Mouse (Mus musculus) embryonic fibroblast, embryonic 13.5 days (primary cell): ENCODE measurements around the gene Ice2. TPM values are rescaled to one million over a fixed set of nuclear protein-coding genes. Genes with fewer than 3 reads are reported as not detected.

Experiments used
- H3K27ac ChIP-seq: 2 replicates; pipeline ENCODE4 v1.5.1; 2012; ENCODE audit warnings: low read length, control low read depth, inconsistent platforms; ENCODE audit not compliant: insufficient read depth
- H3K4me1 ChIP-seq: 2 replicates; pipeline ENCODE4 v1.6.1; 2011; ENCODE audit warnings: low read length; ENCODE audit not compliant: control insufficient read depth, insufficient read depth
- H3K4me3 ChIP-seq: 2 replicates; pipeline ENCODE4 v1.5.1; 2011; ENCODE audit warnings: mild to moderate bottlenecking, control low read depth, low read length; ENCODE audit not compliant: insufficient read depth
- CTCF ChIP-seq: IDR thresholded peaks from 2 replicates; pipeline ENCODE4 v1.5.1; 2011; ENCODE audit warnings: mild to moderate bottlenecking, control low read depth, low read length, moderate library complexity, borderline replicate concordance; ENCODE audit not compliant: insufficient read depth
- POLR2A ChIP-seq: IDR thresholded peaks from 2 replicates; pipeline ENCODE4 v1.6.1; 2011; ENCODE audit warnings: low read depth, mild to moderate bottlenecking, control low read depth, low read length, moderate library complexity
- polyA plus RNA-seq: library from polyadenylated mRNA; stranded (reverse); fragments of >200 nt; gene quantifications from 2 replicates; pipeline ENCODE4 v1.2.4, GENCODE M21; 2011; ENCODE audit warnings: low read depth; ENCODE audit not compliant: missing spikeins, insufficient read length

Ice2 gene
- polyA plus RNA-seq, 1 experiment = 19.9 TPM

DNA sequence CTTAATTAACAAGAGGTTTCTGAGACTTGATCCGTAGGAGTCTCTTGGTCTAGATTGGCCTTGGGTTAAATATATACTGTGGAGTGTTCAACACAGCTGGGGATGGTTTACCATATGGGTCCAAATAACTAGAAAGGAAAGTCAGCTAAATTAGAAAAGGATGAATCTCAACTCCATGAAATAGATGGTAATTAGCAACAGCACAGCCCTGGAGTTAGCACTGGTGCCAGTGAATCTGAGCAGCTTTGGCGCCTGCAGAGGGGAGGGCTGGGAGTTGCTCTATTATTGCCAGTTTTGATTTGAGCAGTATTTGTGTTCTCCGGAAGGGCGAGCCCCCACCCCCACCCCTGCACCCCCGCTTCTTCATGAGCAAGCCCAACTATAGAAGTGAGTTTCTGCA lies 72.7 kb downstream of the Ice2 start:
- no peak for TF ChIP-seq POLR2A
- no peak for TF ChIP-seq CTCF
- Histone ChIP-seq H3K4me3 (no peak overlapping the region), H3K4me1 (peaks cover 59% of the 10 kb centered on the region), H3K27ac (peak overlapping the region; percentile 65)

DNA sequence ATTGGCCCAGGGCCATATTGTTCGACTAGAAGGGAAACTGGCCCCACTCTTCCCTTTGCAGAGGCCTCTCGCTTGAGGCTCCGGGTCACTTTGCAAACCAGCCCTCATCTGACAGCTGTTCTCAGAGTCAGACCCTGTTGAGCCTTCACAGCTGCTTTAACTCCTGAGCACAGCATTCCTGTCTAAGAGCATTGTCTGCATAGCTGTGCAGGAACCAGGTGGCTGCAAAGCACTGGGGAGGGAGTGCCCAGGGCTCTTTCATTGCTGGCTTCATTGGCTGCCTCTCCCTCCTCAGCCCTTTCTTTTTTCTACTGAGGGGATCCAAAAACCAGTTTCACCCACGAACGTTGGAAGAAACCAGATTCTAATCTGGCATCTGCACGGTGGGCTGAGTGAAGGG lies 73.2 kb downstream of the Ice2 start:
- Histone ChIP-seq H3K4me3 (no peak overlapping the region), H3K4me1 (peaks cover 55% of the 10 kb centered on the region), H3K27ac (peak overlapping the region; percentile 65)
- TF ChIP-seq CTCF = no peak

DNA sequence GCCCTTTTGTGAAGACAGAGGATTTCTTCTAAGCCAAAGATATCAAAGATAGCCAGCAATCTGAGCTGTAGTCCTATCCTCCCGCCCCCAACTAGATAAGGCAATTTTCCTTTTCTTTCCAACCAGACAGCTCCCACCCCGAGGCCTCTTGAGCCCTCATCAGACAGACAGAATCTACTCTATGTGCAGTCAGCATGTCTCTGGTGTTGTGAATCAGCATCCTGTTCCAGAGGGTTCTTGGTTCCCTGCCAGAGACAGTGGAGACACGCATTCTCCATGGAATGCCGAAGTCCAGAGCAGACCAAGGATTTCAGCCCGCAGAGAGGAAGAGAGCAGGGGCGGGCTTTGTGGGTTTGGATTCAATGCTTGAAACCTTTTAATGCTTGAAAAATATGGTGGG lies 75.0 kb downstream of the Ice2 start:
- Histone ChIP-seq H3K4me3 (no peak overlapping the region), H3K27ac (peak overlapping the region; percentile 88), H3K4me1 (peaks cover 56% of the 10 kb centered on the region)
- TF ChIP-seq POLR2A (no peak), CTCF (no peak)

DNA sequence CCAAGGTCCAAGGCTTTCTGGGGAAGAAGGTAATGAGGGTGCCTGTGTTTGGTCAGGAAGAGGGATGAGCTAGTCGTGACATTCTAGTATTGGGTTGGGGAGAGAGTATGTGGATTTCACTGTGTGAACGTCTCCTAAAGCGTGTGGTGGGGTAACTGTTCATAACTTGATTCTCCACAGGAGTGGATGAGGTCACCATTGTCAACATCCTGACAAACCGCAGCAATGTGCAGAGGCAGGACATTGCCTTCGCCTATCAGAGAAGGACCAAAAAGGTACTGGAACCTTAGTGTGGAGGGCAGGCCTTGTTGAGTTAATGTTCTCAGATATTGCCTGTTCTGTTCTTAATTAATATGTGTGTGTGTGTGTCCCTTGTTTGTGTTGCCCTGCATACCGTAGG lies 78.2 kb downstream of the Ice2 start:
- Histone ChIP-seq H3K4me1 (peaks cover 41% of the 10 kb centered on the region), H3K4me3 (no peak overlapping the region), H3K27ac (peak overlapping the region; percentile 7; the same call in 1 of the 2 replicates)
- no peak for TF ChIP-seq POLR2A
- no peak for TF ChIP-seq CTCF

DNA sequence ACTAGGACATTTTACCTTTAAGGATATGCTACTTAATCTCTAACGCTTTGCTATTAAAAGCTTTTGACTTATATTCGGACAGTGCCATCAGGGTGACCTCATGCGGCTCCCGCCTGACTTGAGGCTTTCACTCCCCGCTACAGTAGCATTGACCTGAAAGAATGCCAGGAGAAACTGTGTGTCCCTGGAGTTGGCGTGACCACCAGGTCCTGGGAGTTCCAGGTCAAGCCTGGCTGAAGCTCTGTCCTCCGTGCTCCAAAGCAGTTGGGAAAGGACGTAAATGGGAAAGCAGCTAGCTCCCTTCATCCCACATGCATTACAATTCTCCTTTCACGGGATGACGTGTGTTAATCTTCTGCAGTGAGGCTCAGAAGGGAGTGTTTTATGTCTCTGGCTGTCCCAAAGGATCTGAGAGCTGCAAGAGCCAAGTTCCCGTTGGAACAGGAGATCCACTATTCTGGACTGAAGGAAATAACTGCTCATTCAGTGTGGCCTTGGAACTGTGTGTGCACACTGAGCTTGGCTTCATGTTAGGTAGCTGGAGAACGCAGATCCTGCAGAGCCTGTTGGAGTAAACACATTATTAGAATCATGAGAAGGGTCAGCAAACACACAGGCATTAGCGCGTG lies 79.6 kb downstream of the Ice2 start:
- peaks cover 30% of the 10 kb centered on the region for H3K4me1 ChIP-seq
- no peak overlapping the region for H3K4me3 ChIP-seq
- TF ChIP-seq POLR2A (no peak), CTCF (no peak)
- H3K27ac ChIP-seq = peak overlapping the region; percentile 15

DNA sequence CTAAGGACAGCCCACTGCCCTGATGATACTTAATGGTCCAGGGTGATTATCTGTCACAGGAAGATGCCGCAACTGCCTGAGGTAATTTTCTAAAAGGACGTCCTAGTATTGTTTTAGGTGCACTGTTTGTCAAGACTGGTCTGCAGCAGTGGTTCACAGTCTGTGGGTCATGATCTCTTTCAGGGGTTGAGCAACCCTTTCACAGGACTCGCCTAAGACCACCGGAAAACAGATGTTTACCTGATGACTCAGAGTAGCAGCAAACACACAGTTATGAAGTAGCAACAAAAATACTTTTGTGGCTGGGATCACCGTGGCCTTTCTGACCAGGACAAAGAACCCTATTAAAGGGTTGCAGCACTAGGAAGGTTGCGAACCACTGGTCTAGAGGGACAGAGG lies 80.1 kb downstream of the Ice2 start:
- H3K27ac ChIP-seq = 0 out of 2 replicates have a peak overlapping the region, but pooled peaks have one; percentile 15

DNA sequence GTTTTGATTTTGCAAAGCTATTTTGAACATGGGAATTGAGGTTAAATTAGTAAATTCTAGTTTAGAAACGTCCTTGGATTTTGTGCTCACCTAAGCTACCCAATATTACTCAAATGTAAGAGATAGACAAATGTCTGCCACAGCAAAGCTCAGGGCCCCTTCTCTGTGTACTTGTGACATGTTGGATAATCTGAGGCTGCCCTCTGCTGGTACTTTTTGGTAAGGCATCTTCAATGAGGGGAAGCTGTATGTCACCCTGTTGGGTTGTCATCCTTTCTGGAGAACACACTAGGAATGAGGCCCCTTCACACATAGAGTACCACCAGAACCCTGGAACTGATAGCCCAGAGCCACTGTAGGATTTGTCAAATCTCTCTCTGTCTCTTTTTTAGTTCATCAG lies 82.6 kb downstream of the Ice2 start:
- Histone ChIP-seq H3K4me3 (no peak overlapping the region), H3K4me1 (peaks cover 16% of the 10 kb centered on the region), H3K27ac (no peak overlapping the region)
- TF ChIP-seq CTCF = no peak
- TF ChIP-seq POLR2A = no peak

More for the DNA sequence above, 80.1 kb downstream of the Ice2 start:
- H3K4me3 ChIP-seq = no peak overlapping the region
- TF ChIP-seq CTCF (no peak), POLR2A (no peak)
- peaks cover 27% of the 10 kb centered on the region for H3K4me1 ChIP-seq

Other genes with a start within 250 kb of the Ice2 start
- 1,213 and 1,412 TPM in 2 replicates for gene Anxa2, start 55.7 kb downstream of the Ice2 start, polyA plus RNA-seq